Mouse (Mus musculus): ENCODE measurements at regions not wholly inside any gene's neighbourhood (a gene's known extent, or its start where the extent isn't known, plus 50 kb on each side); places are given as distances from the start of the nearest gene placed in this dataset.

GRCm38 (mm10) chr16:26302045-26302444 is 69.6 kb downstream of the Cldn1 start:
- no peak overlapping the region for H3ac ChIP-seq (ENCODE audit: control insufficient read depth, insufficient read length)
- TF ChIP-seq CEBPB (IDR thresholded peaks at IDR 0.05; ENCODE audit: insufficient read depth, poor library complexity, severe bottlenecking) (no peak), TCF3 (IDR thresholded peaks at IDR 0.05; ENCODE audit: insufficient read length, low read depth) (no peak), USF1 (IDR thresholded peaks at IDR 0.05; ENCODE audit: low read depth) (no peak), SRF (IDR thresholded peaks at IDR 0.05; ENCODE audit: control insufficient read depth, insufficient read length, low read depth) (no peak), POLR2A (IDR thresholded peaks at IDR 0.05; ENCODE audit: insufficient read length, low read depth) (no peak), REST (IDR thresholded peaks at IDR 0.05; ENCODE audit: insufficient read depth, insufficient read length) (no peak)
- no peaks in the 10 kb centered on the region for H3K79me2 ChIP-seq (ENCODE audit: control insufficient read depth, insufficient read depth)
- H3K36me3 ChIP-seq (ENCODE audit: control insufficient read depth, insufficient read depth), result no peaks in the 10 kb centered on the region
- H3K27me3 ChIP-seq (ENCODE audit: control insufficient read depth, insufficient read depth, insufficient read length), result no peaks in the 10 kb centered on the region
- no peak overlapping the region for H3K4me3 ChIP-seq
- H3K4me2 ChIP-seq (ENCODE audit: low read depth), result no peak overlapping the region

- TF ChIP-seq CEBPB (IDR thresholded peaks at IDR 0.05; ENCODE audit: insufficient read depth, poor library complexity, severe bottlenecking) (no peak), SRF (IDR thresholded peaks at IDR 0.05; ENCODE audit: control insufficient read depth, insufficient read length, low read depth) (no peak), REST (IDR thresholded peaks at IDR 0.05; ENCODE audit: insufficient read depth, insufficient read length) (no peak), MAX (IDR thresholded peaks at IDR 0.05; ENCODE audit: low read depth) (no peak), POLR2AphosphoS2 (IDR thresholded peaks at IDR 0.05; ENCODE audit: insufficient read length, low read depth) (no peak), MYOD1 (IDR thresholded peaks at IDR 0.05; ENCODE audit: control insufficient read depth in 1 of 3, insufficient read length in 2 of 3, low read depth in 2 of 3) (no peak), E2F4 (IDR thresholded peaks at IDR 0.05; ENCODE audit: insufficient read depth) (no peak), TCF12 (IDR thresholded peaks at IDR 0.05; ENCODE audit: insufficient read depth, poor library complexity, severe bottlenecking) (no peak)
- Histone ChIP-seq H3K36me3 (ENCODE audit: control insufficient read depth, insufficient read depth) (no peaks in the 10 kb centered on the region), H3K4me3 (no peak overlapping the region), H3K79me2 (ENCODE audit: control insufficient read depth, insufficient read depth) (no peaks in the 10 kb centered on the region), H3K4me2 (ENCODE audit: low read depth) (no peak overlapping the region), H3K27me3 (ENCODE audit: control insufficient read depth, insufficient read depth, insufficient read length) (no peaks in the 10 kb centered on the region), H3ac (ENCODE audit: control insufficient read depth, insufficient read length) (no peak overlapping the region)
These were observed 79.9 kb downstream of the Cldn1 start for GRCm38 (mm10) chr16:26291692-26292091.

- Histone ChIP-seq H3K27me3 (ENCODE audit: control insufficient read depth, insufficient read depth, insufficient read length) (no peaks in the 10 kb centered on the region), H3K4me3 (no peak overlapping the region), H3K4me2 (ENCODE audit: low read depth) (no peak overlapping the region), H3ac (ENCODE audit: control insufficient read depth, insufficient read length) (no peak overlapping the region), H3K79me2 (ENCODE audit: control insufficient read depth, insufficient read depth) (no peaks in the 10 kb centered on the region), H3K36me3 (ENCODE audit: control insufficient read depth, insufficient read depth) (no peaks in the 10 kb centered on the region)
- no peak for TF ChIP-seq E2F4 (IDR thresholded peaks at IDR 0.05; ENCODE audit: insufficient read depth)
- no peak for TF ChIP-seq SRF (IDR thresholded peaks at IDR 0.05; ENCODE audit: control insufficient read depth, insufficient read length, low read depth)
- TF ChIP-seq TCF3 (IDR thresholded peaks at IDR 0.05; ENCODE audit: insufficient read length, low read depth), result no peak
- TF ChIP-seq MYOD1 (IDR thresholded peaks at IDR 0.05; ENCODE audit: control insufficient read depth in 1 of 3, insufficient read length in 2 of 3, low read depth in 2 of 3), result no peak
- no peak for TF ChIP-seq POLR2AphosphoS2 (IDR thresholded peaks at IDR 0.05; ENCODE audit: insufficient read length, low read depth)
- TF ChIP-seq TCF12 (IDR thresholded peaks at IDR 0.05; ENCODE audit: insufficient read depth, poor library complexity, severe bottlenecking), result no peak
- no peak for TF ChIP-seq CEBPB (IDR thresholded peaks at IDR 0.05; ENCODE audit: insufficient read depth, poor library complexity, severe bottlenecking)
These were observed 86.0 kb downstream of the Cldn1 start for GRCm38 (mm10) chr16:26285627-26286026.

GRCm38 (mm10) chr16:26284713-26285112 is 86.9 kb downstream of the Cldn1 start:
- Histone ChIP-seq H3K4me2 (ENCODE audit: low read depth) (no peak overlapping the region), H3K79me2 (ENCODE audit: control insufficient read depth, insufficient read depth) (no peaks in the 10 kb centered on the region), H3K4me3 (no peak overlapping the region), H3K27me3 (ENCODE audit: control insufficient read depth, insufficient read depth, insufficient read length) (no peaks in the 10 kb centered on the region), H3ac (ENCODE audit: control insufficient read depth, insufficient read length) (no peak overlapping the region), H3K36me3 (ENCODE audit: control insufficient read depth, insufficient read depth) (no peaks in the 10 kb centered on the region)
- TF ChIP-seq USF1 (IDR thresholded peaks at IDR 0.05; ENCODE audit: low read depth), result no peak
- TF ChIP-seq MYOG (IDR thresholded peaks at IDR 0.05; ENCODE audit: control insufficient read depth in 1 of 3, insufficient read depth in 1 of 3, insufficient read length in 2 of 3, low read depth in 2 of 3), result no peak
- no peak for TF ChIP-seq REST (IDR thresholded peaks at IDR 0.05; ENCODE audit: insufficient read depth, insufficient read length)
- TF ChIP-seq TCF3 (IDR thresholded peaks at IDR 0.05; ENCODE audit: insufficient read length, low read depth), result no peak
- no peak for TF ChIP-seq SRF (IDR thresholded peaks at IDR 0.05; ENCODE audit: control insufficient read depth, insufficient read length, low read depth)
- TF ChIP-seq TCF12 (IDR thresholded peaks at IDR 0.05; ENCODE audit: insufficient read depth, poor library complexity, severe bottlenecking), result no peak
- TF ChIP-seq POLR2AphosphoS2 (IDR thresholded peaks at IDR 0.05; ENCODE audit: insufficient read length, low read depth), result no peak
- no peak for TF ChIP-seq MAX (IDR thresholded peaks at IDR 0.05; ENCODE audit: low read depth)
- TF ChIP-seq POLR2A (IDR thresholded peaks at IDR 0.05; ENCODE audit: insufficient read length, low read depth), result no peak
- TF ChIP-seq CEBPB (IDR thresholded peaks at IDR 0.05; ENCODE audit: insufficient read depth, poor library complexity, severe bottlenecking), result no peak

GRCm38 (mm10) chr16:26282418-26282817 is 89.2 kb downstream of the Cldn1 start:
- H3K4me2 ChIP-seq (ENCODE audit: low read depth), result no peak overlapping the region
- no peak overlapping the region for H3ac ChIP-seq (ENCODE audit: control insufficient read depth, insufficient read length)
- no peaks in the 10 kb centered on the region for H3K27me3 ChIP-seq (ENCODE audit: control insufficient read depth, insufficient read depth, insufficient read length)
- H3K79me2 ChIP-seq (ENCODE audit: control insufficient read depth, insufficient read depth), result no peaks in the 10 kb centered on the region
- H3K36me3 ChIP-seq (ENCODE audit: control insufficient read depth, insufficient read depth), result no peaks in the 10 kb centered on the region
- TF ChIP-seq POLR2A (IDR thresholded peaks at IDR 0.05; ENCODE audit: insufficient read length, low read depth) (no peak), POLR2AphosphoS2 (IDR thresholded peaks at IDR 0.05; ENCODE audit: insufficient read length, low read depth) (no peak), USF1 (IDR thresholded peaks at IDR 0.05; ENCODE audit: low read depth) (no peak), SRF (IDR thresholded peaks at IDR 0.05; ENCODE audit: control insufficient read depth, insufficient read length, low read depth) (no peak)
- H3K4me3 ChIP-seq, result no peak overlapping the region
